Mouse (Mus musculus): ENCODE results near the gene Fam213a. TPM values are rescaled to one million over a fixed set of nuclear protein-coding genes. Genes with fewer than 3 reads are reported as not detected.
A peak's percentile ranks its signal among the peaks of the same experiment; 100 is the strongest.

Fam213a gene
- total and polyA plus RNA-seq, 2 experiments from 2014 or later: 35.3 to 118 TPM

DNA sequence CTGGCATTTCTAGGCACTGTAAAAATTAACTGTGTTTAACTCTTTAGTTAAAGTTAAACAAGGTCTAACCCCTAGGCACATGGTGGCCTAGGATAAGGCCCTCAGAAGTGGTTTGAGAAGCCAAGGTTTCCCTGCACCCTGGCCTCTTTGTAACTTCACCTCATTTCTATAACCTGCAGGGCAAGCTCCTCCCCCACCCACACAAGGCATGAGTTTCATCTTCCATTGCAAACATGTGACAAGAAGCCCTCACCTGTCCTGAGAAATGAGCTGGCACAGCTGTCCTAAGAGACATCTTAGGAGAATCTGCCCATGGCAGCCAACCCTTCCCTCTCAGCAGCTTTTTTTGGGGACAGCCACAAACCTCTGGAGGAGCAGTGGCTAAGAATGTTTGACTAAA, 48.7 kb downstream of the Fam213a start:
- no peak overlapping the region for H3K9ac ChIP-seq (replicated peaks; ENCODE audit: low read length)

DNA sequence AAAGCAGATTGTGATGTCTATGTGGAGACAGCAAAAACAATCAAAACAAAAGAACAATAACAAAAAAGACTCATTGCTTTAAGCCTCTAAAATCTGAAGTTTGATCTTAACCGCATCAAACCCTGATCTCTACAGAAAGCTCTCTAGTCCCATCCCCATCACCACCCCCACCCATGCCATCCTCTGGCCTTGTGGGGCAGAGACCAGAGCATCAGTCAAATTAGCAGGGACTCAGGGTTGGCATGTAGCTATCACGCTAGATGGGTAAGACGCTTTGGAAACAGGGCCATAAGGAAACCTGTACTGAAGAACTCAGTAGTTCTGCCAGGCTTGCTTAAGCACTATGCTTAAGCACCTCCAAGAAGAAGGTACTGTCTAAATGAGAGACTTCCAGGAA, 49.4 kb downstream of the Fam213a start:
- no peak overlapping the region for H3K27ac ChIP-seq
- TF ChIP-seq CTCF (IDR thresholded peaks at IDR 0.05; ENCODE audit: low read depth): no peak
- peak overlapping the region; percentile 14; the same call in 1 of the 2 replicates for H3K4me2 ChIP-seq (ENCODE audit: low read depth, low read length)
- H3K4me3 ChIP-seq (ENCODE audit: low read length): no peak overlapping the region
- no peak overlapping the region for H3K9ac ChIP-seq (replicated peaks; ENCODE audit: low read length)
- no peaks in the 10 kb centered on the region for H3K9me3 ChIP-seq (ENCODE audit: low read length)
- 95% methylated on average over 3 of the region's 3 CpGs for WGBS
- peaks cover 15% of the 10 kb centered on the region for H3K4me1 ChIP-seq (ENCODE audit: insufficient read depth, low read length)
- H3K36me3 ChIP-seq (ENCODE audit: insufficient read depth, low read length): no peaks in the 10 kb centered on the region
- ATAC-seq (no peak), DNase-seq (ENCODE audit: low spot score) (no peak)
- no peaks in the 10 kb centered on the region for H3K27me3 ChIP-seq (ENCODE audit: insufficient read depth, low read length)

More for the DNA sequence above, 48.7 kb downstream of the Fam213a start:
- no peak for TF ChIP-seq CTCF (IDR thresholded peaks at IDR 0.05; ENCODE audit: low read depth)
- Histone ChIP-seq H3K4me2 (ENCODE audit: low read depth, low read length) (peak overlapping the region; percentile 76), H3K27me3 (ENCODE audit: insufficient read depth, low read length) (no peaks in the 10 kb centered on the region), H3K4me3 (ENCODE audit: low read length) (peak overlapping the region; percentile 97), H3K36me3 (ENCODE audit: insufficient read depth, low read length) (no peaks in the 10 kb centered on the region), H3K4me1 (ENCODE audit: insufficient read depth, low read length) (peaks cover 15% of the 10 kb centered on the region), H3K9me3 (ENCODE audit: low read length) (no peaks in the 10 kb centered on the region), H3K27ac (no peak overlapping the region)
- no peak for ATAC-seq
- no peak for DNase-seq (ENCODE audit: low spot score)

DNA sequence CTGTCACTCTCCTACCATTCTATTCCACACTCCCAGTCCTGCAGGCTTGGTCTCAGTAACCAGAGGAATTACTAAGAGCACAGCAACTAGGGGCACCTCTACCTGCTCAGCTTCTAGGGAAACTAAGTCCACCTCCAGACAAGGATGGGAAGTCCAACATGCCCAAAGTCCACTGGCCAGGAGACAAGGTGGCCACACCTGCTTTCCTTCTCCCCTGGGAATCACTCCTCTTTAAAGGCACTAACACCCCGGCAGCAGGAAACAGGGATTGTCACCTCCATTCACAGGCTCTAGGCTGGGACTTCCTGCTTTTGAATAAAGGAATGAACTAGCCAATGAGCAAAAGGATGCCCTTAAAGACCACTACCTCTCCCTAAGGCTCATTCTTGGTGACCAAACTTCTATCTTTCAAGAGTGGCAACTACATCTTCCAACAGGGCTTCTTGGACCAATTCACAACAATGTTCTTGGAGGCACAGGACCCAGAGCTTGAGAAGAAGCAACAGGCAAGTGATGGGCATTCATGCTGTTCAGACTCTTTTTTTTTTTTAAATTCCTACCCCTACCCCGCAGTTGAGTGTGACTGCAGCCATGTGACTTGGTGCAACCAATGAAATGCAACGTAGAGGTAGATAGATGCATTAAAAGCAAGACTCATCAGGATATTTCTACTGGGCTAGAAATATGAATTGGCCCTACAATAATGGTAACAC, 49.9 kb downstream of the Fam213a start:
- Histone ChIP-seq H3K27ac (no peak overlapping the region), H3K4me1 (ENCODE audit: insufficient read depth, low read length) (peaks cover 18% of the 10 kb centered on the region), H3K9ac (replicated peaks; ENCODE audit: low read length) (no peak overlapping the region), H3K36me3 (ENCODE audit: insufficient read depth, low read length) (no peaks in the 10 kb centered on the region), H3K9me3 (ENCODE audit: low read length) (no peaks in the 10 kb centered on the region), H3K4me3 (ENCODE audit: low read length) (no peak overlapping the region), H3K27me3 (ENCODE audit: insufficient read depth, low read length) (no peaks in the 10 kb centered on the region), H3K4me2 (ENCODE audit: low read depth, low read length) (no peak overlapping the region)
- no peak for TF ChIP-seq CTCF (IDR thresholded peaks at IDR 0.05; ENCODE audit: low read depth)
- no peak for DNase-seq (ENCODE audit: low spot score)
- WGBS: 68% methylated on average over 3 of the region's 3 CpGs
- ATAC-seq: no peak

DNA sequence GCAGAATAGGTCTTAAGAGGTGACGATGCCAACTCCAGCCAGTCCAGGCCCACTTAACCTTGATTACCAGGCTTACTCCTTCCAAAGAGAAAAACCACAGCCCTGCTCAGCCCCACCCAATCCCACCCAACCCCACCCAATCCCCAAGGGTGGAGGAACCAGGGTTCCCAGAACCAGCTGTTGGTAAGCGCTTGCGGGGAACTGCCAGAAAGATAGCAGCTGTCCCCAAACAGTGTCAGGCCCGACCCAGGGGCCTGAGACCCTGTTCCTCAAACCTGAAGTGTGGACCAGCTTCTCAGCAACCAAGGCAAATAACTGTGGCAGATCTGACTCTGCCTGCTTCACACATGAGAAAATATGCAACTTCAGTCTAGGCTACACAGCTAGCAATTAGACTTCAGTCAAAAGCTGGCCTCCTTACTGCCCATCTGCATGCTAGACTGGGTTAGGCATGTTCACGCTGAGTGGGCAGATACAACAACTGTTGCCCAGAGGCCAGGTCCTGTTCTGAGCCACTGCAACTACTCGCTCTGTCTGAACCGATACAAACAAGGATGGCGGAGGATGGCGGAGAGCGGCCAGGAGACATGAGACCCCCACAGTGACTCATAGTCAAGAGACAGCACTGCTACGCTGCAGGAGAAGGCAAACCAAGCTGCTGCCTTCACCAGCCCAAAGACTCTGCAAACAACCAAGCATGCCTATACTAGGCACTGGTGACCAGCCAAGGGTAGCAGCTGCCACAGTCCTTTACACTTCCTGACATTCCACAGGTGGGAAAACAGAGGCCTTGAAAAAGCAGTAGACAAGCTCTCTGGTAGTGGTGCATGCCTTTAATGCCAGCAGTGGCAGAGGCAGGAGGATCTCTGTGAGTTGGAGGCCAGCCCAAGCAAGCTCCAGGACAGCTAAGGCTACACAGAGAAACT, 51.0 kb downstream of the Fam213a start:
- no peaks in the 10 kb centered on the region for H3K27me3 ChIP-seq (ENCODE audit: insufficient read depth, low read length)
- no peaks in the 10 kb centered on the region for H3K9me3 ChIP-seq (ENCODE audit: low read length)
- no peak overlapping the region for H3K27ac ChIP-seq
- no peak overlapping the region for H3K4me3 ChIP-seq (ENCODE audit: low read length)
- no peak for TF ChIP-seq CTCF (IDR thresholded peaks at IDR 0.05; ENCODE audit: low read depth)
- H3K4me1 ChIP-seq (ENCODE audit: insufficient read depth, low read length): peaks cover 28% of the 10 kb centered on the region
- WGBS: 58% methylated on average over 11 of the region's 11 CpGs
- DNase-seq (ENCODE audit: low spot score): peak; percentile 42
- H3K9ac ChIP-seq (replicated peaks; ENCODE audit: low read length): no peak overlapping the region
- no peaks in the 10 kb centered on the region for H3K36me3 ChIP-seq (ENCODE audit: insufficient read depth, low read length)
- H3K4me2 ChIP-seq (ENCODE audit: low read depth, low read length): no peak overlapping the region
- ATAC-seq: no peak

DNA sequence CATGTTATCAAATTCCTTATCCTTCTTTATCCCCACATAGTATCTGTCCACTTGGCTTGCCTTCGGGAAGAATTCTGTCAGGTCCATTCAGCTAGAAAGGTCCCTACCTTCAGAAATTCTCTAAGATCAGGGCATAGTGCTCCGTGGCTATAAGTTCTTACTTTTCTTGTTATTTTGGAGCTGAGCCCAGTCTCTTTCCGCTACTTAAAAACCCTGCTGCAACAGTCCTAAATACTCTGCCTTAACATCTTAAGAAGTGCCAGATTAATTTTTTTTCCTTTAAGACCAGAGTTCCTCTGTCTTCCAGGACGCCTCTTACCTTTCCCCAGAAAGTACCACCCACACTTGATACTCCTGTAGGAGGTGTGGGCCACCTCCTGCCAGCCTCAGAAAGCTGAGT, 53.4 kb downstream of the Fam213a start:
- no peaks in the 10 kb centered on the region for H3K36me3 ChIP-seq (ENCODE audit: insufficient read depth, low read length)
- TF ChIP-seq CTCF (IDR thresholded peaks at IDR 0.05; ENCODE audit: low read depth): no peak
- no peak overlapping the region for H3K4me2 ChIP-seq (ENCODE audit: low read depth, low read length)
- H3K9me3 ChIP-seq (ENCODE audit: low read length): no peaks in the 10 kb centered on the region
- peaks cover 48% of the 10 kb centered on the region for H3K4me1 ChIP-seq (ENCODE audit: insufficient read depth, low read length)
- H3K27me3 ChIP-seq (ENCODE audit: insufficient read depth, low read length): no peaks in the 10 kb centered on the region
- no peak overlapping the region for H3K9ac ChIP-seq (replicated peaks; ENCODE audit: low read length)
- ATAC-seq (no peak), DNase-seq (ENCODE audit: low spot score) (no peak)
- no peak overlapping the region for H3K4me3 ChIP-seq (ENCODE audit: low read length)
- H3K27ac ChIP-seq: no peak overlapping the region
- WGBS: 33% methylated on average over 4 of the region's 4 CpGs

DNA sequence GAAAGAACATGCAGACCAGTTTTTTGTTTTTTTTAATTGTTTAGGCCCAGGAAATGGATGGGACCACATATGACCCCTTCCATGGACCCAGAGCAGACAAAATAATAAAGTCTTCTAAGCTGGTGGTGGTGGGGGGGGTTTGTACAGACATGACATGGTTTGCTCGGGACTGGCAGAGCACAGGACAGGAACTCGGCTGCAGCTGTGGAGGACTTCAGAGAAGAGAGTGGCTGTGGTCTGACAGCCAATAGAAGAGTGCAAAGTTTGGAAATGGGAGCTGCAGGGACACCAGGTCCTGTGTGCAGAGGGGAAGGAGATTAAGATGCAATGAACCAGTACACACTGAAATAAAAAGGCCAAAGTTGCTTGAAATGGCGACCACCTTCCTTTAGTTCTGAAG, 54.0 kb downstream of the Fam213a start:
- ATAC-seq (no peak), DNase-seq (ENCODE audit: low spot score) (no peak)
- H3K9me3 ChIP-seq (ENCODE audit: low read length): no peaks in the 10 kb centered on the region
- no peak overlapping the region for H3K4me2 ChIP-seq (ENCODE audit: low read depth, low read length)
- no peak overlapping the region for H3K9ac ChIP-seq (replicated peaks; ENCODE audit: low read length)
- 41% methylated on average over 3 of the region's 3 CpGs for WGBS
- no peak for TF ChIP-seq CTCF (IDR thresholded peaks at IDR 0.05; ENCODE audit: low read depth)
- H3K27ac ChIP-seq: 0 out of 2 replicates have a peak overlapping the region, but pooled peaks have one; percentile 15
- H3K4me3 ChIP-seq (ENCODE audit: low read length): no peak overlapping the region
- peaks cover 47% of the 10 kb centered on the region for H3K4me1 ChIP-seq (ENCODE audit: insufficient read depth, low read length)
- H3K36me3 ChIP-seq (ENCODE audit: insufficient read depth, low read length): no peaks in the 10 kb centered on the region
- H3K27me3 ChIP-seq (ENCODE audit: insufficient read depth, low read length): no peaks in the 10 kb centered on the region
